Mouse (Mus musculus): Measurements from ENCODE around the gene Polr3e.

Gene Polr3e

GRCm38 (mm10) chr7:120980041-120980440, 62.5 kb downstream of the Polr3e start:
- DNase-seq: no peak

- DNase-seq: peak; percentile 53 to 72
Measured at GRCm38 (mm10) chr7:120980931-120981924, 63.7 kb downstream of the Polr3e start.

- DNase-seq: peak; percentile 93 to 98
Measured at GRCm38 (mm10) chr7:120982200-120982841, 64.8 kb downstream of the Polr3e start, which contains the start of the genes Cdr2 and Mfsd13b. TSS of gene Cdr2 (minus strand) at chr7:120982312. TSS of gene Mfsd13b (plus strand) at chr7:120982509.

- no peak for DNase-seq
Measured at GRCm38 (mm10) chr7:120982968-120983367, 65.4 kb downstream of the Polr3e start.

- no peak for DNase-seq
Measured at GRCm38 (mm10) chr7:120991191-120991590, 73.6 kb downstream of the Polr3e start.
